ENCODE assay signal across 14 mouse cellular contexts in genomic region chr13:42367655-42368554, GRCm38 (mm10).
DNase-seq lines count a peak whose midpoint lies in the region; ATAC-seq and TF ChIP-seq lines count a peak whose summit lies in the region.
"Had no signal": no experiment of that assay in that cellular context is flagged by ENCODE, and none has a peak within 500 bp of the region (broad histone marks: within the 10 kb centered on the region; RNA-seq: fewer than 3 reads in every experiment).

No protein-coding gene starts in this region.

- H3K36me3 ChIP-seq in kidney, embryonic 14.5 days (ENCODE audit: control insufficient read depth, insufficient read depth, low read length): no peaks in the 10 kb centered on the region
- H3K36me3 ChIP-seq in lung, embryonic 14.5 days (ENCODE audit: insufficient read depth): no peaks in the 10 kb centered on the region
- H3K36me3 ChIP-seq in stomach, embryonic 15.5 days: no peaks in the 10 kb centered on the region
- H3K36me3 ChIP-seq: heart, embryonic 15.5 days; lung, embryonic 15.5 days; neural tube, embryonic 12.5 days had no signal

- no peak for ATAC-seq in kidney, embryonic 14.5 days (ENCODE audit: low FRiP score, low TSS enrichment)
- peak; percentile 67 to 69 for ATAC-seq in hematopoietic stem cell, adult 5-6 weeks (replicated peaks in 1 of 2; ENCODE audit: insufficient read depth in 1 of 2, low FRiP score in 2 of 2, low TSS enrichment in 1 of 2, low read depth in 1 of 2, poor library complexity in 2 of 2, severe bottlenecking in 2 of 2)
- ATAC-seq in lung, embryonic 14.5 days (ENCODE audit: insufficient read depth): no peak
- ATAC-seq in stomach, embryonic 15.5 days (ENCODE audit: insufficient read depth, low FRiP score, low read depth): peak; percentile 95
- ATAC-seq: activated CD4-positive, CD25-positive, alpha-beta regulatory T cell, adult 4 months; CD4-positive, CD25-positive, alpha-beta regulatory T cell, adult 4 months; forebrain, embryonic 13.5 days had no signal

- no peak overlapping the region for H3K9ac ChIP-seq in kidney, embryonic 14.5 days (ENCODE audit: low read depth, low read length)
- no peak overlapping the region for H3K9ac ChIP-seq in lung, embryonic 14.5 days
- H3K9ac ChIP-seq in stomach, embryonic 15.5 days: no peak overlapping the region
- H3K9ac ChIP-seq: forebrain, embryonic 13.5 days; heart, embryonic 15.5 days; lung, embryonic 15.5 days; neural tube, embryonic 12.5 days had no signal

- no peaks in the 10 kb centered on the region for H3K9me3 ChIP-seq in kidney, embryonic 14.5 days (ENCODE audit: control insufficient read depth, low read length)
- no peaks in the 10 kb centered on the region for H3K9me3 ChIP-seq in lung, embryonic 14.5 days (ENCODE audit: low read depth, low read length)
- no peaks in the 10 kb centered on the region for H3K9me3 ChIP-seq in stomach, embryonic 15.5 days
- H3K9me3 ChIP-seq: forebrain, embryonic 13.5 days; heart, embryonic 15.5 days; neural tube, embryonic 12.5 days had no signal

- no peak overlapping the region for H3K4me2 ChIP-seq in kidney, embryonic 14.5 days (replicated peaks; ENCODE audit: low read depth, low read length)
- H3K4me2 ChIP-seq in lung, embryonic 14.5 days: no peak overlapping the region
- 0 out of 2 replicates have a peak overlapping the region, but pooled peaks have one; percentile 1 for H3K4me2 ChIP-seq in stomach, embryonic 15.5 days
- H3K4me2 ChIP-seq: forebrain, embryonic 13.5 days; heart, embryonic 15.5 days; lung, embryonic 15.5 days; neural tube, embryonic 12.5 days had no signal

- H3K4me1 ChIP-seq in kidney, embryonic 14.5 days (ENCODE audit: control insufficient read depth, insufficient read depth, low read length): no peaks in the 10 kb centered on the region
- H3K4me1 ChIP-seq in lung, embryonic 14.5 days (ENCODE audit: insufficient read depth): no peaks in the 10 kb centered on the region
- no peaks in the 10 kb centered on the region for H3K4me1 ChIP-seq in stomach, embryonic 15.5 days
- H3K4me1 ChIP-seq: forebrain, embryonic 13.5 days; heart, embryonic 15.5 days; lung, embryonic 15.5 days; neural tube, embryonic 12.5 days had no signal

- H3K4me3 ChIP-seq in kidney, embryonic 14.5 days (ENCODE audit: low read length): no peak overlapping the region
- H3K4me3 ChIP-seq in lung, embryonic 14.5 days (ENCODE audit: low read depth, low read length): no peak overlapping the region
- H3K4me3 ChIP-seq in stomach, embryonic 15.5 days (replicated peaks): no peak overlapping the region
- H3K4me3 ChIP-seq: forebrain, embryonic 13.5 days; heart, embryonic 15.5 days; lung, embryonic 15.5 days; neural tube, embryonic 12.5 days had no signal

- TF ChIP-seq CTCF in lung, embryonic 14.5 days (IDR thresholded peaks at IDR 0.05; ENCODE audit: low read depth): no peak

- 84% methylated on average over 7 of the region's 7 CpGs for WGBS in kidney, embryonic 14.5 days
- 59% methylated on average over 7 of the region's 7 CpGs for WGBS in lung, embryonic 14.5 days
- WGBS in stomach, embryonic 15.5 days: 59% methylated on average over 7 of the region's 7 CpGs

- no peak overlapping the region for H3K27ac ChIP-seq in kidney, embryonic 14.5 days (ENCODE audit: low read depth, low read length)
- H3K27ac ChIP-seq in lung, embryonic 14.5 days (ENCODE audit: low read depth): no peak overlapping the region
- peak overlapping the region; percentile 69 for H3K27ac ChIP-seq in stomach, embryonic 15.5 days
- H3K27ac ChIP-seq: forebrain, embryonic 13.5 days; heart, embryonic 15.5 days; lung, embryonic 15.5 days; neural tube, embryonic 12.5 days had no signal

- no peaks in the 10 kb centered on the region for H3K27me3 ChIP-seq in kidney, embryonic 14.5 days (ENCODE audit: control insufficient read depth, insufficient read depth, low read length)
- no peaks in the 10 kb centered on the region for H3K27me3 ChIP-seq in lung, embryonic 14.5 days (ENCODE audit: insufficient read depth, low read length)
- H3K27me3 ChIP-seq in stomach, embryonic 15.5 days (replicated peaks): no peaks in the 10 kb centered on the region
- H3K27me3 ChIP-seq: forebrain, embryonic 13.5 days; heart, embryonic 15.5 days; lung, embryonic 15.5 days; neural tube, embryonic 12.5 days had no signal

- DNase-seq in kidney, adult 11 months: peak; percentile 84
- DNase-seq in lung, embryonic 14.5 days: peak; percentile 16
- DNase-seq in gastrocnemius, postnatal 4 days (ENCODE audit: low spot score in 2 of 2): no peak
- DNase-seq in thymus, postnatal 10 days (ENCODE audit: low spot score in 2 of 2): no peak
- DNase-seq in embryo, embryonic 9.5 days (ENCODE audit: extremely low spot score): no peak

Comparison
In these comparisons a context has a peak if more than half of its experiments do, and no peak if none do; other contexts are left out.
1. DNase-seq: peak in kidney, adult 11 months (single experiment) and lung, embryonic 14.5 days (single experiment); none in gastrocnemius, postnatal 4 days (0 of 2), thymus, postnatal 10 days (0 of 2) and embryo, embryonic 9.5 days (single experiment).
2. ATAC-seq: peak in hematopoietic stem cell, adult 5-6 weeks (2 of 2) and stomach, embryonic 15.5 days (single experiment); none in kidney, embryonic 14.5 days (single experiment) and lung, embryonic 14.5 days (single experiment).